Mouse (Mus musculus) testis, postnatal 14 days (tissue): ENCODE results near the gene Zfp2.

Experiments
- DNase-seq: peaks from one replicate; pipeline ENCODE4 v3.0.0; 2021; ENCODE audit warnings: low spot score

Gene Zfp2

DNA sequence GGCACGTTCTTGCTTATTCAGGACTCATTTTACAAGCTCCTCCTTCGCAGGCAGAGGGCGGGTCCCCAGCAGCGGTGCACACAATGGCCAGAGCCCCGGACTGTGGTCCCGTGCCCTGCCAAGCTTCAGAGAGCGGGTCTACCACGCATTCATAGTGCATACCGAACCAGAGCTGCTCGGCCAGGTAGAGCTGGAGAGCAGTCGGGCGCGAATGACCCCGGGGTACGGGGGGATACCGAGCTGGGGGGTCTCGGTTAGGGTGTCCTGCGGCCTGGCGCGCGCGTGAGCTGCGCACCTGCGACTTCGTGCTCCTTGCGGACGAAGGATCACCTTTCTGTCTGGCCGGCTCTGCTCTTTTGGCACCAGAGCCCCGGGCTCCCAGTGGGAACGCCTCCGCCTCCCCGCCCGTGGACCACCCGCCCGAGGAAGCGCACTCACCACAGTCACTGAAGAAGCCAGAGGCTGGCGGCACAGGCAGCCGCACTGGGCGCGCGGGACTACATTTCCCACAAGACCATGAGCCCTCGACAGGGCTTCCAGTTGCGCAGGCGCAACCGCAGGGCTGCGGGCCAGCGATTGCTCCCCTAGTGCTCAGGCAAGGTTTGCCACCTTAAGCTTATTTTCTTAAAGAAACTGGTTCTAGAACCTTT lies at the start of gene Zfp2:
Zfp2 (minus strand) TSS at position 495 of the 650 bp plus-strand sequence.
- peak; percentile 89 for DNase-seq

DNA sequence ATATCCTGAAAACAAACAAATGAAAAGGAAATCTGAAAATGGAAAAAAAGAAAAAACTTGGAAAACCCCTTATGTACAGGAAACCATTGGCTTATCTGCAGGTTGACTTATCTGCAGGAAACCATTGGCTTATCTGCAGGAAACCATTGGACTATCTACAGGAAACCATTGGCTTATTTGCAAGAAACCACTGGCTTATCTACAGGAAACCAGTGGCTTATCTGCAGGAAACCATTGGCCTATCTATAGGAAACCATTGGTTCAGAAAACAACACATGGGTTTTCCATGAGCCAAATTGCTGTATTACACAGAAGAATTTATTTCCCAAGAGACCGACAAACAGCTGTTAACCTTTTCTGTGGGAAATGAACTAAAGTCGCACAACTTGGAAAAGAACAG lies 48.9 kb upstream of the Zfp2 start:
- DNase-seq, result no peak

DNA sequence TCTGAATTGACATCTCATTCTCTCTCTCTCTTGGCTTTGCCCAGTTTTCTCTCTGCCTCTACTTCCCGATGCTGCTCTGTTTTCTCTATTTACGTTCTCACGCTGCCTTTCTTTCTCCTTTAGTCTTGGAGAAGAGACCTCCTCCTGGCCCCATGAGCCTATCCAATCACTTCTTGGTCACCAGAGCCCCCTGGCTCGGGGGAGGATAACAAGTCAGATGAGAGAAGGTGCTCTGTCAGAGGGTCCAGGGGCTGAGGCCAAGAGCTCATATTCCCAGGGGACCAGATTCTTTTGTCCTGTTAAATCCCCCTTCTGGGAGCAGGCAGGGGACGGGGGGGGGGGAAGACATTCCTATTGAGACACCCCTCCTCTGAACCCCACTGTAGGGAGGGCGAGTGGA lies 37.7 kb upstream of the Zfp2 start, which contains the start of gene Prop1:
Prop1 (minus strand) TSS at position 101 of the 400 bp plus-strand sequence.
- DNase-seq, result no peak

DNA sequence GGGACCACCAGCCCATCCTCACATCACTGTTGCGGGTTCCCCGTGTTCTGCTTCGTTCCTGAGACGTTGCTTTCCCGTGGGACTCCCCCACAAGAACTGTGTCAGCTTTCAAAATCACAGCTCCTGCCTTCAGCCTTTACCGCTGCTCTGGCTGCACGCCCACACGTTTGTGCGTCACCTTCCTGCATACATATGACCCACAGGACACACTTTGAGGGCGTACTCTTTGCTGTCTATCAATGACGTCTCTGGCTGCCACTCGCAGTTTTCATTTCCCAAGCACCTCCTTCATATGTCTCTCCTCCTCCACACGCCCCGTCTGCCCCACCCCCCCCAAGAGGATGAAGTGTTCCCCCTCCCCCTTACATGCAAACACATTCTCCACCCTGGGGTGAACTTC lies 36.3 kb upstream of the Zfp2 start:
- DNase-seq, result no peak

- no peak for DNase-seq
Measured at GRCm38 (mm10) chr11:50943506-50943905, 27.5 kb upstream of the Zfp2 start, which contains the start of gene 4933414I15Rik. Gene 4933414I15Rik (minus strand): TSS chr11:50943765.

- no peak for DNase-seq
Measured at GRCm38 (mm10) chr11:50942386-50942785, 26.4 kb upstream of the Zfp2 start.

DNA sequence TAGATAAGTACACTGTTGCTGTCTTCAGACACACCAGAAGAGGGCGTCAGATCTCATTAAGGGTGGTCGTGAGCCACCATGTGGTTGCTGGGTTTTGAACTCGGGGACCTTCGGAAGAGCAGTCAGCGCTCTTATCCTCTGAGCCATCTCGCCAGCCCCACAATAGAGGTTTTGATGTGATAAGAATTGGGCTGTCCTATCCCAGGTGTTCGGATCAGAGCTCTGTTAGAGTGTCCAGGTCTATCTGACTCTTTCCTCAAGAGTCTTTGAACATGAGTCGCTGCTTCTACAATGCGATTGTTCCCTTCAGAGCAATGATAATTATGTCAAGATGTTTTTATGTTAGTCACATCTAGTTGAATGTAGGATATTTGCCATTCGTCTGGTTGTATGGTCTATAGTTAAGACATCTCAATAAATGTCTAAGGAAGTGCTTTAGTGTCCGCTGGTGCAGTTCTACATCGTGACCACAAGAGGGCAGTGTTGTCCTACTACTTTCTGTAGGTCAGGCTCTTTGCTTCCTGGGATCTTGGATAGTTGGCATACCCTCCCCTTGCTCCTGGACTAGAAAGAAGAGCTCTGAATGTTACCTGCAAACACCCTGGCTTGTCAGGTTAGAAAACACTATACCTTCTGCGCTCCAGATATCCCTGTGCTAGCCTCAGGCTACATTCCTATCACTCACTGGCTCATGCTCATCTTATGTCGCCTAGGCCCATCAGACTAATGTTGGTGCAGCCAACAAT lies 23.8 kb upstream of the Zfp2 start:
- no peak for DNase-seq

GRCm38 (mm10) chr11:50938435-50938834 lies 22.5 kb upstream of the Zfp2 start:
- DNase-seq, result no peak

- DNase-seq, result no peak
Measured at GRCm38 (mm10) chr11:50932040-50932439, 16.1 kb upstream of the Zfp2 start.

GRCm38 (mm10) chr11:50931451-50931866 lies 15.5 kb upstream of the Zfp2 start, which contains the start of gene Zfp354b:
Gene Zfp354b (minus strand): TSS chr11:50931633.
- peak; percentile 67 for DNase-seq

- DNase-seq, result no peak
Measured at GRCm38 (mm10) chr11:50931021-50931420, 15.1 kb upstream of the Zfp2 start.

DNA sequence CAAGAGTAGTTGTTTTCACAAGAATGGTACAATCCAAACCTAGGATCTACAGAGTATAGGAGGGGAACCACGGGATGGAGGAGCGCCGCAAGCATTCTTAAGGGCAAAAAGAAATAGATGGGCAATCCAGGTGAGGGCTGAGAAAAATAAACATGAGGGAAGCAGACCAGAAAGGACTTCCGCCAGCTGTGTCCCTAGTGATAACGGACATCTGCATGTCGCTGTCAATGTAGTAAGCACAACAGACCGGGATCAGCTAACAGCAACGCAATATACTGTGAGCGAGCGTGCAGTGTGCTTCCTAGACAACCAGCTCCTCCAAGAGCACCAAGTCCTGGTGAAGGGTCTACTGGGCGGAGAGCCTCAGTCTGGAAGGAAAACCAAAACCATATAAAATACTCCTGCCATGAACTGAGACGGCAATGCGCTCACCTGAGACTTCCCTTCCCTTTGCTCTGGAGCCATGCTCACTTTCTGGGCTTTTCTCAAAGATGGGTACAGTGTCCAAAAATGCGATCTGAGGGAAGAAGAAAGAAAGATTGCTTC lies 14.6 kb upstream of the Zfp2 start:
- no peak for DNase-seq

DNA sequence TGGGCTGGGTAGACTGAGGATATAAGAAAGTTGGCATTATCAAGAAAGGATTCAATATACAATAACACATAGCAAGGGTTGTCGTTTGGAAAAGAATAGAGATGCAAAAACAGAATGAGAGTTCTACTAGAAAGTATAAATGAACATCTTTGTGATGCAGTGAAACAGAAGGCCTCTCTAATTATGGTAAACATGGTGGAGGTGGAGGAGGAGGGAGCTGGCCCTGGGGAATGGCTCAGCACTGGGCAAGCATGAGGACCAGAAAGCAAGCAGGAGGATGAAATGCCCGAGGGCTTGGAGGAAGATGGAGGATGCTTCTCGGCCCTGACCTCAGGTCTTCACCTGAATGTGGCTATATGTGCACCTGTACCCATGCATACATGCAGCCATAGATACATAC lies 1.5 kb downstream of the Zfp2 start:
- no peak for DNase-seq

- no peak for DNase-seq
Measured at GRCm38 (mm10) chr11:50913301-50913700, 2.7 kb downstream of the Zfp2 start.

- DNase-seq, result no peak
Measured at GRCm38 (mm10) chr11:50908136-50908535, 7.8 kb downstream of the Zfp2 start.

DNA sequence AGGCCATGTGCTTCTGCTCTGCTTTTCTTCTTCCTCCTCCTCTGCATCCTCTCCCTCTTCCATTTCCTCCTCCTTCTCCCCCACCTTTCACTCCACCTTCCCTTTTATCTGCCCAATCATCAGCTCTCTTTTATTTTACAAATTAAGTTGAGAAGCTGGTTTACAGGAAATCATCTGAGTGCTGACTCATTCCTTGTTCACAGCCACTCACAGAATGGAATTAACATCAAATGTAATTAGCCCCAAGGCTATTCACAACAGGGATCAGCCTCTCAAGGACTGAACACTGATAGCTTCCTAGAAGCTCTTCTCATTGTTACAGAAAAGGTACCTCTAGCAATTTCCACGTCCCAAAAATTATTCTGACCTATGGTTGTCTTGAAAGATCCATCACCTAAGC lies 18.6 kb downstream of the Zfp2 start:
- DNase-seq, result no peak

DNA sequence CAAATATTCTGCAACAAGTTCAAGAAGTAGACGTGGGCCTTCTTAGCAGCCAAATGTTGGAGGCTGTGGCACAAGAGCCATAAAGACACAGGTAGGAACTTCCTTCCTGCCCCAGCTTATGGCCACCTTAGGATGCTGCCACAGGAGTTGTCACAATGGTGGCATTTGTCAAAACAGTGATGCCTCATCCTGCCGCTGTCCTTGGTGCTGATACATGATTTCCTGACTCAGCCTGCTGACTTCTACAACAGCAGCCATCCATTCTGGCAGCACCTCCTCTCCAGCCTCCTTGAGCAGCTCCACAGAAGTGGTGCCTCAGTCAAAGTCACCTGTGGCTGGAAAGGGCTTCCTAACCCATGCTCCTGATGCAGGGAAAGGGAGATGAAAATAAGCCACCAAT lies 23.5 kb downstream of the Zfp2 start:
- DNase-seq, result no peak

DNA sequence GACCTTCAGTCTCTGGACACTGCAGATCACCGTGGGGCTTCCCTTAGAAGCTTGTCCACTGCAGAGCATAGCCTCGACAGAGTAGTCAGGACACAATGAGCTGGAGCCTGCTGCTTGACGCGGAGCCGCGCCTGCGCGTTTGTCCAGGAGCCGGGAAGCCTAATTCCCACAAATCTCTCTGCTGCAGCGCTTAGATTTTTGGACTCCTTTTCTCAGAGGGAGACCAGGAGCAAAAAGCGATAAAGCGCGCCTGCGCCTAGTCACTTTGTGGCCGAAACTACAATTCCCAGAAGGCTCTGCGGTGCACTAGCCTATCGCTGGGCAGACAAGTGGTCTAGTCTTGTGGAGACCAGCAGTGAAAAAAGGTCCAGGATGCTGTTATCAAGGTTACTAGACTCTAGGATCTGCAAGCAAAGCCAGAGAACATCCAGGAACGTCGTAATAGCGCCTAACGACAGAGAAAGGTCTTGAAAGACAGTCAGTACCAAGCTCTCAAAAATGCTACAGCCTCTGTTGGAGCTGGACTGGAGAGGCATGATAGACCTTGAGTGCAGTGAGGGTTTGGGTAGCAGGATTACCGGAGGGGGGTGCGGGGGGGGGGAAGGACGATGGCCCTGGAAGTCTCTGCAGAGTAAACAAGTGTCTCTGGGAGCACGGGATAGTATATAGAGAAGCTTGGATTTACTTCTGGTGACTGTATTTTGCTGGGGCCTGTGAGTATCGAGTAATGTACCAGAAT lies 28.4 kb downstream of the Zfp2 start, which contains the start of gene Zfp454:
Zfp454 (minus strand) TSS at position 262 of the 739 bp plus-strand sequence.
- peak; percentile 87 for DNase-seq

DNA sequence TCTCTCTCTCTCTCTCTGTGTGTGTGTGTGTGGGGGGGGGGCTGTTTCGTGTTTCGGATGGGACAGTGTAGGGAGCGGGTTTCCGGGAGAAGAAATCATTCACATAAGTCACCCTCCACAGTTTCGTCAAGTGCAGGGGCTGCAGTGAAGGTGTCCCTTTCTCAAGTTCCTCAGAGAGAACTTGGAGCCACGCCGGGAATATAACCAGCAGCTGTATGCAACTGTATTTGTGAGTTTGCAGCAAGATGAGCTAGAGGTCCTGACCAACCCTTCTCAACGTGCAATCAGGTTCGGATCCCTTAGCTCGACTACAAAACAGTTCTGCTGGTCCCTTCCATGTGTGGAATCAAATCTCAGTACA lies 29.1 kb downstream of the Zfp2 start:
- no peak for DNase-seq

GRCm38 (mm10) chr11:50886231-50886932 lies 29.6 kb downstream of the Zfp2 start:
- DNase-seq, result no peak

GRCm38 (mm10) chr11:50883756-50884155 lies 32.2 kb downstream of the Zfp2 start:
- DNase-seq, result no peak

DNA sequence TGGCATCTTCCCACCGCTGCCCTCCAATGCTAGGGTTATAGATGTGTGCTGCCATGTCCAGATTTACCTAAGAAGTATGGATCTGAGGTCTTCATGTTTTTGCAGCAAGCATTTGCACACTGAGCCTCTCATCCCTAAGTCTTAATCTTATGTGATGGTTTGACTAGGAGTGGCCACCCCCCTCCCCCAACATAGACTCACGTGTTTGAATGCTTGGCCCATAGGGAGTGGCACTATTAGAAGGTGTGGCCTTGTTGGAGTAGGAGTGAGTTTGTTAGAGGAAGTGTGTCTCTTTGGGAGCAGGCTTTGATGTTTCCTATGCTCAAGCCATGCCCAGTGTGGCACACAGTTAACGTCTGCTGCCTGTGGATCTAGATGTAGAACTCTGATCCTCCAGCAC lies 37.3 kb downstream of the Zfp2 start:
- DNase-seq, result no peak
